Mouse (Mus musculus) ES-E14 (cell line): ENCODE measurements at regions not wholly inside any gene's neighbourhood (a gene's known extent, or its start where the extent isn't known, plus 50 kb on each side); places are given as distances from the start of the nearest gene placed in this dataset.

Source experiments
- DNase-seq: peaks from one replicate; pipeline ENCODE4 v3.0.0-alpha.2; 2013; ENCODE audit warnings: low read depth, low spot score
- H3K27ac ChIP-seq: 2 replicates; pipeline ENCODE4 v1.5.1; 2012; ENCODE audit warnings: low read depth, mild to moderate bottlenecking, low read length, moderate library complexity, mixed read lengths; ENCODE audit not compliant: poor library complexity, insufficient read depth, severe bottlenecking
- H3K36me3 ChIP-seq: 2 replicates; pipeline ENCODE4 v1.6.1; 2012; ENCODE audit warnings: mild to moderate bottlenecking, low read length, moderate library complexity, mixed read lengths; ENCODE audit not compliant: control insufficient read depth, poor library complexity, insufficient read depth, severe bottlenecking
- H3K4me1 ChIP-seq, 2 experiments: fragments of 150-350 bp in 1 of 2; sonication (generic) in 1 of 2; 2 replicates each; pipeline ENCODE4 v1.6.1; 2012; ENCODE audit warnings: low read length in 2 of 2, mild to moderate bottlenecking in 1 of 2, mixed read lengths in 1 of 2; ENCODE audit not compliant: control insufficient read depth in 2 of 2, insufficient read depth in 2 of 2, poor library complexity in 1 of 2
- H3K4me3 ChIP-seq, 2 experiments: fragments of 150-350 bp in 1 of 2; sonication (generic) in 1 of 2; 2 replicates each; pipeline ENCODE4 v1.5.1; 2012; ENCODE audit warnings: low read length in 2 of 2, low read depth in 1 of 2, mild to moderate bottlenecking in 1 of 2, mixed read lengths in 1 of 2; ENCODE audit not compliant: insufficient read depth in 1 of 2, poor library complexity in 1 of 2, severe bottlenecking in 1 of 2
- H3K9ac ChIP-seq: 2 replicates; pipeline ENCODE4 v1.6.1; 2012; ENCODE audit warnings: low read depth, mild to moderate bottlenecking, low read length, mixed read lengths; ENCODE audit not compliant: poor library complexity, insufficient read depth, severe bottlenecking
- H3K9me3 ChIP-seq: fragments of 150-350 bp; sonication (generic); 2 replicates; pipeline ENCODE4 v1.6.1; 2012; ENCODE audit warnings: low read depth, mild to moderate bottlenecking, low read length; ENCODE audit not compliant: control insufficient read depth, insufficient read depth
- CHD2 ChIP-seq: IDR thresholded peaks from 2 replicates; pipeline ENCODE4 v1.6.1; 2014; ENCODE audit warnings: mild to moderate bottlenecking, low read depth, low read length, inconsistent platforms
- HCFC1 ChIP-seq: IDR thresholded peaks from 2 replicates; pipeline ENCODE4 v1.6.1; 2012; ENCODE audit warnings: low read length, inconsistent platforms, borderline replicate concordance; ENCODE audit not compliant: insufficient read depth
- MAFK ChIP-seq: IDR thresholded peaks from 2 replicates; pipeline ENCODE4 v1.6.1; 2014; ENCODE audit warnings: mild to moderate bottlenecking, low read depth, low read length, inconsistent platforms; ENCODE audit not compliant: insufficient read depth
- ZC3H11A ChIP-seq: IDR thresholded peaks from 2 replicates; pipeline ENCODE4 v1.6.1; 2012; ENCODE audit warnings: low read depth, mild to moderate bottlenecking, inconsistent platforms, low read length, borderline replicate concordance
- ZNF384 ChIP-seq: IDR thresholded peaks from 2 replicates; pipeline ENCODE4 v1.6.1; 2012; ENCODE audit warnings: low read depth, low read length, inconsistent platforms
- in situ Hi-C, 2 experiments: fragments of 600-800 bp; cut with MboI; formaldehyde crosslinking; loops; one replicate each; pipeline ENCODE4 v1.15.1; 2025; ENCODE audit warnings: low sequenced_read_pairs in 2 of 2, inconsistent platforms in 1 of 2; ENCODE audit not compliant: unreplicated experiment in 2 of 2

DNA sequence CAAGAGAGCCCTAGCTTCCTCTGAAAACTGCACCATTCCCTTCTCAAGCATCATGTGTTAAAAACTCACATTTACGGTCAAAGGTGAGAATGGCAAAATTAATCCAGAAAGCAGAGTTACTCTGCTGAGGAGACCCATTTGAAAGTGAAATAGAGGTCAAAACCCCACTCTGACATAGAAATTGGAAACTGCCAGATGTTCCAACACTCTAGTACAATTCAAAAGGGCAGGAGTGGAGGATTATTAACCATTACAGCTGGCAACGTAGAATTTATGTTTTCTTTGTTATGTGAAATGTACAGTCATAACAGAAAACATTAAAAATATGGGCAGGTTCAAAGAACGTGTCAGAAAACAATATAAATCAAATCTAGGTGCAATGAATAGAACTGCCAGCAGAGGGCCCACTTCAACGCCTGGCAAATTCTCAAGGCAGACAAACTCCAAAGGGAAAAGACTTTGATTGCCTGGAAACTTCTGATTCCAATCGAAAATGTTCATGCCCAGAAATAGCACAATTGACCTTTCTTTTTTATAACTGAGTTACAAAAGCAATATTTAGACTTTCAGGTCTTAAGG is 54.2 kb upstream of the Rfpl4b start:
- Histone ChIP-seq H3K36me3 (no peaks in the 10 kb centered on the region), H3K9ac (no peak overlapping the region), H3K27ac (no peak overlapping the region), H3K4me1 (no peaks in the 10 kb centered on the region), H3K4me3 (no peak overlapping the region), H3K9me3 (no peaks in the 10 kb centered on the region)
- TF ChIP-seq HCFC1 (no peak), CHD2 (no peak), ZC3H11A (peak; percentile 72), ZNF384 (no peak)
- in situ Hi-C loops: loop anchor here (10.0 to 25.0 kb wide), 2 partner anchors 159 to 162 kb away; no protein-coding TSS in a partner anchor
- DNase-seq: peak; percentile 35

DNA sequence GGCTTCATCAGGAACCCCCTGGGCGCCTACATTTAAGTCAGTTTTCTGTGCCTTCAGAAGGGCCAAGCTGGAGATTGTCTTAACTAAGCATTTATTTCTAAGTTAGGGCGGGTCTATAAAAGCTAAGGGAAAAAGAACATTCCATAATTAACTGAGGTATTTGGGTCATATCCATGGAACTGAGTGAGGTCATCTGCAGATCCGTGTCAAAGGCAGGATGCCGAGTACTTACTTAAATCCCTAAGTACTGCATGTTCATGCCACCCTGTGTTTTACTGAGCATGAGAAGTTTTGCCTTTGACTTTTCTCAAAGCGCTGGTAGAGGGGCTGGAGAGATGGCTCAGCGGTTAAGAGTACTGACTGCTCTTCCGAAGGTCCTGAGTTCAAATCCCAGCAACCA is 57.7 kb upstream of the Rfpl4b start:
- no peak overlapping the region for H3K4me3 ChIP-seq
- H3K9ac ChIP-seq: no peak overlapping the region
- in situ Hi-C loops: loop anchor here (10.0 to 25.0 kb wide), 2 partner anchors 156 to 158 kb away; no protein-coding TSS in a partner anchor

DNA sequence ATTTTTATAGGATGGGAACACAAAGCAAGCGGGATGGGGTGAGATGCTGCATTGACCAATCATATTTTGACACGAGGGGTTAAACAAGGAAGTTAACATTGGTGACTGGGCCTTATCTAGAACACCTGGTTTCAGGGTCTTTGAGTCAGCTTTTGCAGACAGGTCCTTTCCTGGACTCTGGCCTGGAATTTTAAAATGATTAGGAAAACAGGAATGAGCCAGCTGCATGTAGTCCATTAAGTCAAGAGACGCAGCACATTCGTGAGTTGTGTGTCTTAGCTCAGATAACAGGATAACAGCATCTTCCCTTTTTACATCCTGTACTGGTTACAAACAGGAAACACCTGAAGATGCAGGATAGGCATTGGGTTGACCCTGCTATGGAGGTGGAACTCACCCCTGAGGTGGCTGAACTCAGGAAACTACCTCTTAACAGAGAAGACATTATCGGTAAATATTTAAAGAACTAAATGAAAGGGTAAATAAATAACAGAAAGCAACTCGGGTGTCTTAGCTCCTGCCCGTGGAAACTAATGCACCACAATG is 59.1 kb upstream of the Rfpl4b start:
- in situ Hi-C loops: loop anchor here in 1 of 2 experiments (25.0 kb wide), 1 partner anchor 157 kb away; no protein-coding TSS in a partner anchor
- Histone ChIP-seq H3K27ac (no peak overlapping the region), H3K9me3 (no peaks in the 10 kb centered on the region), H3K4me1 (no peaks in the 10 kb centered on the region), H3K4me3 (no peak overlapping the region), H3K36me3 (no peaks in the 10 kb centered on the region), H3K9ac (no peak overlapping the region)
- TF ChIP-seq ZC3H11A (no peak), CHD2 (no peak), ZNF384 (no peak), HCFC1 (no peak), MAFK (no peak)
- DNase-seq: no peak

More for the DNA sequence above, 57.7 kb upstream of the Rfpl4b start:
- Histone ChIP-seq H3K9me3 (no peaks in the 10 kb centered on the region), H3K4me1 (no peaks in the 10 kb centered on the region), H3K36me3 (no peaks in the 10 kb centered on the region), H3K27ac (no peak overlapping the region)
- DNase-seq: no peak
- TF ChIP-seq ZNF384 (no peak), ZC3H11A (no peak), MAFK (no peak), CHD2 (no peak), HCFC1 (no peak)

DNA sequence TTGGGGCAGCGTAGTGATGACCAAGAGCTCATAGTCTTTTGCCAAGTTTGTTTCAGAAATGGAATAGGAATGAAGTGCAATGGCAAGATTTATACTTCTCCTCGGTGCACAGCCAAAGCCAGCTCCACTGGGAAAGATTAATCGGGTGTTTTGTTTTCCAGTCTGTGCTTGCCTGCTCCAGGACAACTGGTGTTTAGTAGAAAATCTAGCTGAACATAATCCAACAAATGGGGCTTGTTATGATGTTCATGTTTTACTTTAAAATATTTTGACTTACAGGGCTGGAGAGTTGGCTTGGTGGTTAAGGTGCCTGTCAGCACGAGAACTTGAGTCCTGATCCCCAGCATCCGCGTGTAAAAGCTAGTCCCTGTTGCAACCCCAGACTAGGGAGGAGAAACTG is 60.6 kb upstream of the Rfpl4b start:
- Histone ChIP-seq H3K27ac (no peak overlapping the region), H3K4me3 (no peak overlapping the region), H3K9me3 (no peaks in the 10 kb centered on the region), H3K9ac (no peak overlapping the region), H3K36me3 (no peaks in the 10 kb centered on the region), H3K4me1 (no peaks in the 10 kb centered on the region)
- TF ChIP-seq ZNF384 (no peak), ZC3H11A (no peak), CHD2 (no peak), MAFK (no peak), HCFC1 (no peak)
- DNase-seq: no peak
- in situ Hi-C loops: loop anchor here in 1 of 2 experiments (25.0 kb wide), 1 partner anchor 155 kb away; no protein-coding TSS in a partner anchor
